Mouse (Mus musculus) ES-E14 (cell line): ENCODE data around the gene Dnajc7. TPM values are rescaled to one million over a fixed set of nuclear protein-coding genes. Genes with fewer than 3 reads are reported as not detected.

Experiments used
- DNase-seq: peaks from one replicate; pipeline ENCODE4 v3.0.0-alpha.2; 2013; ENCODE audit warnings: low read depth, low spot score
- H3K27ac ChIP-seq: 2 replicates; pipeline ENCODE4 v1.5.1; 2012; ENCODE audit warnings: low read depth, mild to moderate bottlenecking, low read length, moderate library complexity, mixed read lengths; ENCODE audit not compliant: poor library complexity, insufficient read depth, severe bottlenecking
- H3K36me3 ChIP-seq: 2 replicates; pipeline ENCODE4 v1.6.1; 2012; ENCODE audit warnings: mild to moderate bottlenecking, low read length, moderate library complexity, mixed read lengths; ENCODE audit not compliant: control insufficient read depth, poor library complexity, insufficient read depth, severe bottlenecking
- H3K4me1 ChIP-seq, 2 experiments: fragments of 150-350 bp in 1 of 2; sonication (generic) in 1 of 2; 2 replicates each; pipeline ENCODE4 v1.6.1; 2012; ENCODE audit warnings: low read length in 2 of 2, mild to moderate bottlenecking in 1 of 2, mixed read lengths in 1 of 2; ENCODE audit not compliant: control insufficient read depth in 2 of 2, insufficient read depth in 2 of 2, poor library complexity in 1 of 2
- H3K4me3 ChIP-seq, 2 experiments: fragments of 150-350 bp in 1 of 2; sonication (generic) in 1 of 2; 2 replicates each; pipeline ENCODE4 v1.5.1; 2012; ENCODE audit warnings: low read length in 2 of 2, low read depth in 1 of 2, mild to moderate bottlenecking in 1 of 2, mixed read lengths in 1 of 2; ENCODE audit not compliant: insufficient read depth in 1 of 2, poor library complexity in 1 of 2, severe bottlenecking in 1 of 2
- H3K9ac ChIP-seq: 2 replicates; pipeline ENCODE4 v1.6.1; 2012; ENCODE audit warnings: low read depth, mild to moderate bottlenecking, low read length, mixed read lengths; ENCODE audit not compliant: poor library complexity, insufficient read depth, severe bottlenecking
- H3K9me3 ChIP-seq: fragments of 150-350 bp; sonication (generic); 2 replicates; pipeline ENCODE4 v1.6.1; 2012; ENCODE audit warnings: low read depth, mild to moderate bottlenecking, low read length; ENCODE audit not compliant: control insufficient read depth, insufficient read depth
- CHD2 ChIP-seq: IDR thresholded peaks from 2 replicates; pipeline ENCODE4 v1.6.1; 2014; ENCODE audit warnings: mild to moderate bottlenecking, low read depth, low read length, inconsistent platforms
- HCFC1 ChIP-seq: IDR thresholded peaks from 2 replicates; pipeline ENCODE4 v1.6.1; 2012; ENCODE audit warnings: low read length, inconsistent platforms, borderline replicate concordance; ENCODE audit not compliant: insufficient read depth
- MAFK ChIP-seq: IDR thresholded peaks from 2 replicates; pipeline ENCODE4 v1.6.1; 2014; ENCODE audit warnings: mild to moderate bottlenecking, low read depth, low read length, inconsistent platforms; ENCODE audit not compliant: insufficient read depth
- ZC3H11A ChIP-seq: IDR thresholded peaks from 2 replicates; pipeline ENCODE4 v1.6.1; 2012; ENCODE audit warnings: low read depth, mild to moderate bottlenecking, inconsistent platforms, low read length, borderline replicate concordance
- ZNF384 ChIP-seq: IDR thresholded peaks from 2 replicates; pipeline ENCODE4 v1.6.1; 2012; ENCODE audit warnings: low read depth, low read length, inconsistent platforms
- in situ Hi-C, 2 experiments: fragments of 600-800 bp; cut with MboI; formaldehyde crosslinking; loops; one replicate each; pipeline ENCODE4 v1.15.1; 2025; ENCODE audit warnings: low sequenced_read_pairs in 2 of 2, inconsistent platforms in 1 of 2; ENCODE audit not compliant: unreplicated experiment in 2 of 2
- total RNA-seq: library from RNA; depleted of rRNA; stranded (reverse); fragments of 300-350 nt; gene quantifications from 2 replicates; pipeline ENCODE4 v1.2.3, GENCODE M21; 2012

Dnajc7 gene
- total RNA-seq, 1 experiment, result 208 TPM

GRCm38 (mm10) chr11:100604321-100605005 is 15.5 kb downstream of the Dnajc7 start:
- TF ChIP-seq HCFC1 (no peak), ZNF384 (no peak), MAFK (no peak), CHD2 (no peak), ZC3H11A (no peak)
- H3K36me3 ChIP-seq, result peaks cover 14% of the 10 kb centered on the region

GRCm38 (mm10) chr11:100603813-100604212 is 16.2 kb downstream of the Dnajc7 start:
- H3K9me3 ChIP-seq, result no peaks in the 10 kb centered on the region
- H3K36me3 ChIP-seq, result peaks cover 20% of the 10 kb centered on the region
- in situ Hi-C loops, result no loop called here
- no peak overlapping the region for H3K27ac ChIP-seq
- H3K4me3 ChIP-seq, result no peak overlapping the region
- no peak overlapping the region for H3K9ac ChIP-seq
- TF ChIP-seq ZNF384 (no peak), MAFK (no peak), HCFC1 (no peak), ZC3H11A (no peak), CHD2 (no peak)
- DNase-seq, result no peak
- H3K4me1 ChIP-seq, result peaks cover 5 to 16% of the 10 kb centered on the region in 2 experiments; a peak in 2 of 4 replicates

More at GRCm38 (mm10) chr11:100604321-100605005, 15.5 kb downstream of the Dnajc7 start:
- Histone ChIP-seq H3K27ac (no peak overlapping the region), H3K4me3 (no peak overlapping the region), H3K4me1 (peaks cover 5 to 16% of the 10 kb centered on the region in 2 experiments; a peak in 2 of 4 replicates), H3K9me3 (no peaks in the 10 kb centered on the region), H3K9ac (no peak overlapping the region)
- in situ Hi-C loops, result no loop called here
- no peak for DNase-seq

- Histone ChIP-seq H3K9ac (no peak overlapping the region), H3K36me3 (peaks cover 26% of the 10 kb centered on the region), H3K4me3 (no peak overlapping the region), H3K4me1 (peaks cover 5 to 16% of the 10 kb centered on the region in 2 experiments; a peak in 2 of 4 replicates), H3K9me3 (no peaks in the 10 kb centered on the region), H3K27ac (no peak overlapping the region)
- in situ Hi-C loops, result no loop called here
- no peak for DNase-seq
- TF ChIP-seq ZNF384 (no peak), CHD2 (no peak)
These were observed 16.8 kb downstream of the Dnajc7 start for GRCm38 (mm10) chr11:100603155-100603554.

GRCm38 (mm10) chr11:100601372-100601771 is 18.6 kb downstream of the Dnajc7 start:
- H3K27ac ChIP-seq, result no peak overlapping the region
- TF ChIP-seq ZNF384 (no peak), CHD2 (no peak), MAFK (no peak), HCFC1 (no peak), ZC3H11A (no peak)
- in situ Hi-C loops, result no loop called here
- peaks cover 42% of the 10 kb centered on the region for H3K36me3 ChIP-seq
- no peaks in the 10 kb centered on the region for H3K9me3 ChIP-seq
- peaks cover 2 to 15% of the 10 kb centered on the region in 2 experiments; a peak in 2 of 4 replicates for H3K4me1 ChIP-seq
- H3K4me3 ChIP-seq, result no peak overlapping the region
- H3K9ac ChIP-seq, result no peak overlapping the region
- no peak for DNase-seq

- in situ Hi-C loops, result no loop called here
- no peak overlapping the region for H3K4me3 ChIP-seq
- no peaks in the 10 kb centered on the region for H3K9me3 ChIP-seq
- TF ChIP-seq ZC3H11A (no peak), HCFC1 (no peak), ZNF384 (no peak), MAFK (no peak), CHD2 (no peak)
- no peaks in the 10 kb centered on the region; a peak in 1 of 4 replicates for H3K4me1 ChIP-seq
- H3K27ac ChIP-seq, result no peak overlapping the region
- no peak for DNase-seq
- no peak overlapping the region for H3K9ac ChIP-seq
- H3K36me3 ChIP-seq, result peaks cover 58% of the 10 kb centered on the region
These were observed 21.9 kb downstream of the Dnajc7 start for GRCm38 (mm10) chr11:100598074-100598473.
